Mouse (Mus musculus) kidney, adult 2 months (tissue): ENCODE measurements at regions not wholly inside any gene's neighbourhood (a gene's known extent, or its start where the extent isn't known, plus 50 kb on each side); places are given as distances from the start of the nearest gene placed in this dataset.

Experiments used
- DNase-seq: peaks from one replicate; pipeline ENCODE4 v3.0.0; 2021
- H3K27ac ChIP-seq: fragments of 200-500 bp; 2 replicates; pipeline ENCODE4 v1.5.1; 2012; ENCODE audit warnings: low read depth, low read length, control low read depth, inconsistent platforms; ENCODE audit not compliant: insufficient read depth
- H3K27me3 ChIP-seq: fragments of 200-500 bp; replicated peaks from 2 replicates; pipeline ENCODE4 v1.6.1; 2012; ENCODE audit warnings: mild to moderate bottlenecking, moderate library complexity, low read length, inconsistent platforms; ENCODE audit not compliant: control insufficient read depth, insufficient read depth
- H3K36me3 ChIP-seq: fragments of 200-500 bp; 2 replicates; pipeline ENCODE4 v1.6.1; 2012; ENCODE audit warnings: mild to moderate bottlenecking, moderate library complexity, low read length, inconsistent platforms; ENCODE audit not compliant: control insufficient read depth, insufficient read depth
- H3K4me1 ChIP-seq: fragments of 200-500 bp; 2 replicates; pipeline ENCODE4 v1.6.1; 2011; ENCODE audit warnings: low read length; ENCODE audit not compliant: control insufficient read depth, insufficient read depth
- H3K4me3 ChIP-seq: fragments of 200-500 bp; 2 replicates; pipeline ENCODE4 v1.5.1; 2011; ENCODE audit warnings: mild to moderate bottlenecking, low read depth, low read length, control low read depth; ENCODE audit not compliant: insufficient read depth
- CTCF ChIP-seq: fragments of 200-500 bp; conservative IDR thresholded peaks from 2 replicates; pipeline ENCODE4 v1.5.1; 2011; ENCODE audit warnings: low read depth, mild to moderate bottlenecking, control low read depth, low read length, moderate library complexity, mixed read lengths; ENCODE audit not compliant: insufficient read depth, insufficient read length
- POLR2A ChIP-seq: fragments of 200-500 bp; IDR thresholded peaks from one replicate; pipeline ENCODE4 v1.6.1; 2011; ENCODE audit warnings: low read depth, low read length, control low read depth
- WGBS: fragments of 180-500 bp; shearing (Covaris S2); methylation state at CpG from one replicate; pipeline ENCODE4 v1.1.7; 2018; 5-methylcytosine and 5-hydroxymethylcytosine counted together

DNA sequence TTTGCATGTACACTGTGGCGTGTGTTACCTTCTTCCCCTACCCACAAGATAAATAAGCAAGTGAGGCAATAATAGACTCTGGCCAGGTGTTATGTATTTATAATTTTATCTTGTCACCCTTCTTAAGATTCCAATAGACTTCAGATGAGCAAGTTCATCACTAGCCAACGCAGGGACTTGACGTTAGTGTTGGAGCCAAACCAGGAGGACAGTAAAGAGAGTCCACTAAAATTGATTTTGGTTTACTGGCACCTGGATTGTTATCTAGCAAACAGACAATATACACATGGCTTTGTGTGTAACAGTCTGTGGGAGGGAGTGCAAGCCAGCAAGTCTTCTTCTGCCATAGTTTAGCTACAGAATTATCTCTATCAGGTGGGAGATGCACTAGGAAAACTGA, 236.0 kb downstream of the Ndfip2 start:
- TF ChIP-seq POLR2A (no peak), CTCF (no peak)
- DNase-seq, result no peak
- H3K36me3 ChIP-seq, result no peaks in the 10 kb centered on the region
- H3K4me3 ChIP-seq, result no peak overlapping the region
- no peaks in the 10 kb centered on the region for H3K27me3 ChIP-seq
- WGBS, result 94% methylated on average over 3 of the region's 3 CpGs
- H3K27ac ChIP-seq, result no peak overlapping the region
- H3K4me1 ChIP-seq, result 0 out of 2 replicates have a peak, but pooled peaks cover 2% of the 10 kb centered on the region

DNA sequence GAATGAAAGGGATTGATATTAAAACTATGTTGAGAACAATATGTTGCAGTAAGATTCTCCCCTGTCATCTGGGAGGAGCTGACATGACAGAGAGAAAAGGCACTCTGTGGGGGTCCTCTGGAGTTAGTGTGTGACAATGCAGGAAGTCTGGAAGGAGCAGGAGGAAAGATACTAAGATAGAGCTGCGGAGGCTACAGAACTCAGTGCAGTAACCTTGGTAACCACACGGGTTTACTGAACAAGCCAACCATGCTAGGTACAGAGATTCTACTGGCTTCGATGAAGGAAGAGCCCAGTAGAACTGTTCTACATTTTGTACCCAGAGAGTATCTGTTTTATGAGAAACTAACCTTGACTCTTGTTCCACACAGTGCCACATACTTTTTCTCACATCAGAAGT, 231.8 kb downstream of the Ndfip2 start:
- Histone ChIP-seq H3K36me3 (no peaks in the 10 kb centered on the region), H3K27me3 (no peaks in the 10 kb centered on the region), H3K4me1 (no peaks in the 10 kb centered on the region), H3K4me3 (no peak overlapping the region), H3K27ac (no peak overlapping the region)
- no peak for TF ChIP-seq POLR2A
- no peak for TF ChIP-seq CTCF
- no peak for DNase-seq
- WGBS, result 43% methylated on average over 3 of the region's 3 CpGs

GRCm38 (mm10) chr14:105483352-105484083, 225.1 kb downstream of the Ndfip2 start:
- H3K27me3 ChIP-seq, result no peaks in the 10 kb centered on the region
- TF ChIP-seq POLR2A (no peak), CTCF (no peak)
- 0 out of 2 replicates have a peak overlapping the region, but pooled peaks have one; percentile 7 for H3K4me3 ChIP-seq
- peak; percentile 39 for DNase-seq
- no peak overlapping the region for H3K27ac ChIP-seq
- 28% methylated on average over 21 of the region's 21 CpGs for WGBS
- 0 out of 2 replicates have a peak, but pooled peaks cover 4% of the 10 kb centered on the region for H3K4me1 ChIP-seq
- H3K36me3 ChIP-seq, result no peaks in the 10 kb centered on the region

DNA sequence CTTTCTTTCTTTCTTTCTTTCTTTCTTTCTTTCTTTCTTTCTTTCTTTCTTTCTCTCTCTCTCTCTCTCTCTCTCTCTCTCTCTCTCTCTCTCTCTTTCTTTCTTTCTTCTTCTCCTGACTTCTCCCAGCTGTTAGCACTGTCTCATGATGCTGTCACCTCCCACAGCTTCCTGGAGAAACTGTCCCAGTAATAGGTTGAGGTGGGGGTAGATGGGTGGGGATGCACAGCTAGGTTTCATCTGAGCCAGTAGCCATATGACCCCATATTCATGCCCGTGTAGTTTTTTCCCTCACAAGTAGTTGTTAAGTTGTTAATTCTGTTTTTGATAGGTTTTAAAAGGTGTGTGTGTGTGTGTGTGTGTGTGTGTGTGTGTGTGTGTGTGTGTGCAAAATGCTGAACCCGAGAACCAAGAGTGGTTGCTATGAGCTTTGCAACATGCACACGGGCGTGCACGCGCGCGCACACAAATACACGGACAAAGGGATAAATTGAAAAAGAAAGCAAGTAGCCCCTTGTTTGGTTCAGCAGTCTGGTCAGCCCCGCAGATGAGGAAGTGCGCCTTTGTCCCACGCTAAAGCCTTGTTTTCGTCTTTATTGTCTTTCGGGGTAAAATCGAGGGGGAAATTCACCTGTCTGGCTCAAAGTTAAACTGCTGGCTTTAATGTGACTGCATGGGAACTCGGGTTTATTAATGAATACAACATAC, 224.4 kb downstream of the Ndfip2 start:
- peak; percentile 19 for DNase-seq
- no peaks in the 10 kb centered on the region for H3K27me3 ChIP-seq
- TF ChIP-seq CTCF (no peak), POLR2A (no peak)
- 0 out of 2 replicates have a peak, but pooled peaks cover 4% of the 10 kb centered on the region for H3K4me1 ChIP-seq
- WGBS, result 15% methylated on average over 16 of the region's 16 CpGs
- no peaks in the 10 kb centered on the region for H3K36me3 ChIP-seq
- H3K4me3 ChIP-seq, result 0 out of 2 replicates have a peak overlapping the region, but pooled peaks have one; percentile 7
- no peak overlapping the region for H3K27ac ChIP-seq

GRCm38 (mm10) chr14:105480048-105480447, 221.7 kb downstream of the Ndfip2 start:
- DNase-seq, result no peak
- TF ChIP-seq CTCF (no peak), POLR2A (no peak)
- 82% methylated on average over 9 of the region's 9 CpGs for WGBS
- Histone ChIP-seq H3K4me3 (no peak overlapping the region), H3K27me3 (no peaks in the 10 kb centered on the region), H3K27ac (no peak overlapping the region), H3K36me3 (no peaks in the 10 kb centered on the region), H3K4me1 (0 out of 2 replicates have a peak, but pooled peaks cover 4% of the 10 kb centered on the region)

DNA sequence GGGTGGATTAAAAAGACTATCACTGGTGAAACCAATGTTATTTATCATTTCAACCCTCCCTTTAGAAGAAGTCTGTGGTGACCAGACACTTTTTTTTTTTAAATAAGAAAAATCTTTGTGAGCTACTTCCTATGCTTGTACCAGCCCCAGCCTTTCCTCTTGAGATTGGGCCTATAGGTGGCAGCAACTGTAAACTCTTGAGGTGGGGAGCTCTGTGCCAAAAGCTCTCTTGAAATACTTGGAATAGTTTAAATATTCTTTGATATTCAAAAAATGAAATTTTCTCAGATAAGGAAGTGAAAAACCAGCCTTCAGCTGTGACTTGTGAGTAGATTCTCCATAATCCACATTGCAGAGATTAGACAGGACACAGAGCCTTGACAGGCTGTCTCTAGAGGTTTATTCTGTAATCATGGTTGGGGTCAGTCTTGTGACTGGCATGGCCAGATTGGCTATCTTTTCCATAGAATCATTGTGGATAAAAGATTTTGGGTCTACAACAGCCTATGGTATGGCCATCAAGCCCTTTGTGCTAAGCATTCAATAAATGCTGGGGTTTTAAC, 216.7 kb downstream of the Ndfip2 start:
- Histone ChIP-seq H3K36me3 (no peaks in the 10 kb centered on the region), H3K4me3 (no peak overlapping the region), H3K4me1 (no peaks in the 10 kb centered on the region), H3K27ac (no peak overlapping the region), H3K27me3 (no peaks in the 10 kb centered on the region)
- DNase-seq, result peak; percentile 57
- TF ChIP-seq POLR2A (no peak), CTCF (peak; percentile 36)

DNA sequence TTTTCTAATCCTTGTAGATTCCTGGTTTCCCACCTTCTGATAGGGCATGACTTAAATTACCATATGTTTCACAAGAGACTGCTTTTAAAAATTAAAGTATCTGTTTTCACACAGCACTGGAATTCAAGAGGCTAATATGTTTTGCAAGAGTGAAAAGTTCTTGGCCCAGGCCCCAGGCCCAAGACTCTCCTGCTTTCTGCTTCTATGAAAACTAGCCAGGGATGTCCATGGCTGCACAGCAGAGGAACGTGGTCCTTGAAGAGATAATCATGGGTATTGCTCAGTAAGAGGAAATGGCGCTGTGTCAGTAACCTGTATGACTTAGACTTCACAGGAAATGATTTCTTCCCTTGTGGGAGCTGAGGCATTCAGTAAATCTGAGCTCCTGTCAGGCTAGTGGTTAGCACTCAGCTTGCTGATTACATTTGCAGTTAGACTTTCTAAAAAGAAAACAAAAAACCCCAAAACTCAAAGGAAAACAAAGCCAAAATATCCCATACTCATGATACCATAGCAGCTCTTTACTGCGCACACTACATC, 190.6 kb downstream of the Ndfip2 start:
- TF ChIP-seq POLR2A, result no peak
- no peak for TF ChIP-seq CTCF
- WGBS, result 56% methylated on average over 3 of the region's 3 CpGs
- Histone ChIP-seq H3K27me3 (no peaks in the 10 kb centered on the region), H3K4me1 (no peaks in the 10 kb centered on the region), H3K4me3 (no peak overlapping the region), H3K27ac (no peak overlapping the region), H3K36me3 (no peaks in the 10 kb centered on the region)
- DNase-seq, result no peak
